Mouse (Mus musculus): ENCODE measurements around the gene Inafm1.
"Not testable (repeated sequence)": the region's sequence is repeated elsewhere in the genome, so short reads cannot be mapped to it uniquely, and the experiment has no call there.

GRCm38 (mm10) chr7:16307141-16307540 lies 33.7 kb upstream of the Inafm1 start:
- TF ChIP-seq CTCF (IDR thresholded peaks at IDR 0.05; ENCODE audit: borderline replicate concordance, control insufficient read depth, extremely low read depth, insufficient read depth, low read length, poor library complexity); POLR2A (IDR thresholded peaks at IDR 0.05; ENCODE audit: control insufficient read depth, extremely low read depth, insufficient read depth, low read length, poor library complexity): not testable (repeated sequence)

Measured in thymus, adult 2 months (tissue).